In genomic region chr10:81326858-81327257, GRCm38 (mm10) we compare ENCODE assay signal across 10 mouse cellular contexts. TPM values are rescaled to one million over a fixed set of nuclear protein-coding genes. Genes with fewer than 3 reads are reported as not detected.
DNase-seq lines count a peak whose midpoint lies in the region; ATAC-seq and TF ChIP-seq lines count a peak whose summit lies in the region.
"Had no signal": no experiment of that assay in that cellular context is flagged by ENCODE, and none has a peak within 500 bp of the region (broad histone marks: within the 10 kb centered on the region; RNA-seq: fewer than 3 reads in every experiment).

No protein-coding gene starts in this region.

- TF ChIP-seq CTCF in left cerebral cortex, adult 2 months (IDR thresholded peaks at IDR 0.05) = no peak

- H3K27me3 ChIP-seq in heart, embryonic 14.5 days (ENCODE audit: control insufficient read depth, insufficient read depth, low read length) = no peaks in the 10 kb centered on the region
- peaks cover 9% of the 10 kb centered on the region for H3K27me3 ChIP-seq in neural tube, embryonic 15.5 days (replicated peaks)
- peaks cover 11% of the 10 kb centered on the region for H3K27me3 ChIP-seq in midbrain, embryonic 13.5 days

- H3K9ac ChIP-seq in heart, embryonic 14.5 days (ENCODE audit: low read length) = no peak overlapping the region
- H3K9ac ChIP-seq in neural tube, embryonic 15.5 days (replicated peaks) = no peak overlapping the region
- H3K9ac ChIP-seq in midbrain, embryonic 13.5 days (replicated peaks) = no peak overlapping the region

- ATAC-seq in heart, embryonic 14.5 days (ENCODE audit: insufficient number of reproducible peaks, insufficient read depth, low FRiP score, low read depth) = no peak
- ATAC-seq in neural tube, embryonic 15.5 days (ENCODE audit: low FRiP score) = no peak
- ATAC-seq in midbrain, embryonic 13.5 days = no peak

- no peak for DNase-seq in left cerebral cortex, adult 2 months (ENCODE audit: extremely low spot score in 1 of 2, low spot score in 2 of 2)
- no peak for DNase-seq in left cerebral cortex, adult 8-10 months (ENCODE audit: low spot score in 2 of 2)
- peak; percentile 76 for DNase-seq in kidney, postnatal 10 days
- no peak for DNase-seq in spleen, adult 12 weeks (ENCODE audit: low spot score)
- DNase-seq in cerebellum, postnatal 4 days (ENCODE audit: low spot score in 2 of 2) = no peak

- H3K9me3 ChIP-seq in heart, embryonic 14.5 days (ENCODE audit: control insufficient read depth, low read length) = no peaks in the 10 kb centered on the region
- H3K9me3 ChIP-seq in neural tube, embryonic 15.5 days (replicated peaks) = no peaks in the 10 kb centered on the region
- H3K9me3 ChIP-seq in midbrain, embryonic 13.5 days = no peaks in the 10 kb centered on the region
- H3K9me3 ChIP-seq: G1E had no signal

- H3K36me3 ChIP-seq in heart, embryonic 14.5 days (ENCODE audit: control insufficient read depth, insufficient read depth, low read length) = peaks cover 52% of the 10 kb centered on the region
- H3K36me3 ChIP-seq in neural tube, embryonic 15.5 days = peaks cover 54% of the 10 kb centered on the region
- H3K36me3 ChIP-seq in midbrain, embryonic 13.5 days = peaks cover 60% of the 10 kb centered on the region

- peak overlapping the region; percentile 70 for H3K27ac ChIP-seq in left cerebral cortex, adult 2 months
- H3K27ac ChIP-seq in heart, embryonic 14.5 days (replicated peaks in 1 of 2; ENCODE audit: control insufficient read depth in 1 of 2, insufficient read depth in 1 of 2, low read depth in 2 of 2, low read length in 2 of 2) = peak overlapping the region; percentile 42 to 45
- H3K27ac ChIP-seq in neural tube, embryonic 15.5 days (replicated peaks) = 0 out of 2 replicates have a peak overlapping the region, but pooled peaks have one; percentile 28
- H3K27ac ChIP-seq in midbrain, embryonic 13.5 days = no peak overlapping the region

- intact Hi-C loops in left cerebral cortex, adult 2 months (cut with DNase I) = no loop called here

- peaks cover 33 to 40% of the 10 kb centered on the region in 2 experiments for H3K4me1 ChIP-seq in heart, embryonic 14.5 days (ENCODE audit: control insufficient read depth in 2 of 2, insufficient read depth in 2 of 2, low read length in 2 of 2)
- peaks cover 12% of the 10 kb centered on the region for H3K4me1 ChIP-seq in neural tube, embryonic 15.5 days
- H3K4me1 ChIP-seq in midbrain, embryonic 13.5 days (replicated peaks) = peaks cover 7% of the 10 kb centered on the region

- WGBS in heart, embryonic 14.5 days = 51% methylated on average over 6 of the region's 6 CpGs
- WGBS in neural tube, embryonic 15.5 days = 82% methylated on average over 6 of the region's 6 CpGs
- WGBS in midbrain, embryonic 13.5 days = 89% methylated on average over 6 of the region's 6 CpGs

- H3K4me3 ChIP-seq in left cerebral cortex, adult 2 months = no peak overlapping the region
- no peak overlapping the region for H3K4me3 ChIP-seq in heart, embryonic 14.5 days (ENCODE audit: control insufficient read depth in 1 of 2, insufficient read depth in 1 of 2, low read depth in 1 of 2, low read length in 2 of 2)
- H3K4me3 ChIP-seq in neural tube, embryonic 15.5 days (replicated peaks) = no peak overlapping the region
- no peak overlapping the region for H3K4me3 ChIP-seq in midbrain, embryonic 13.5 days (replicated peaks)

- no peak overlapping the region; the same call in 1 of the 2 replicates for H3K4me2 ChIP-seq in heart, embryonic 14.5 days (ENCODE audit: low read length)
- no peak overlapping the region for H3K4me2 ChIP-seq in neural tube, embryonic 15.5 days
- no peak overlapping the region for H3K4me2 ChIP-seq in midbrain, embryonic 13.5 days (replicated peaks)

RNA-seq across cellular contexts. Expression of gene Tbxa2r, which starts 1.7 kb away (rescaled TPM):
- under 1 TPM; 0.70 to 0.82 TPM for total RNA-seq in left cerebral cortex, adult 2 months (2021)
- 1 to 10 TPM in 2 of 4 experiments, under 1 TPM in 2; 0.63 to 1.3 (median 0.93) TPM for total RNA-seq in left cerebral cortex, adult 8-10 months (2022)
- 9.5 and 11.3 TPM in 2 replicates for polyA plus RNA-seq in heart, embryonic 14.5 days (2014; fragmentation: Nextera tagmentation; extraction: Ambion mirVana)
- 5.5 and 11.4 TPM in 2 replicates for polyA plus RNA-seq in neural tube, embryonic 15.5 days (2015; fragmentation: Nextera tagmentation; extraction: Ambion mirVana)
- polyA plus RNA-seq in midbrain, embryonic 13.5 days (2015; fragmentation: Nextera tagmentation; extraction: Ambion mirVana) = 4.7 and 4.9 TPM in 2 replicates
- total RNA-seq: G1E had no signal
- polyA plus RNA-seq: G1E had no signal

RNA-seq across cellular contexts. Expression of gene Cactin, which starts 6.0 kb away (rescaled TPM):
- 10 to 100 TPM; 31.3 to 31.8 TPM for total RNA-seq in left cerebral cortex, adult 2 months (2021)
- total RNA-seq in left cerebral cortex, adult 8-10 months (2022) = 10 to 100 TPM; 27.7 to 30.9 (median 29.2) TPM
- 16.6 and 16.9 TPM in 2 replicates for polyA plus RNA-seq in heart, embryonic 14.5 days (2014; fragmentation: Nextera tagmentation; extraction: Ambion mirVana)
- 27.8 and 34.0 TPM in 2 replicates for polyA plus RNA-seq in neural tube, embryonic 15.5 days (2015; fragmentation: Nextera tagmentation; extraction: Ambion mirVana)
- polyA plus RNA-seq in midbrain, embryonic 13.5 days (2015; fragmentation: Nextera tagmentation; extraction: Ambion mirVana) = 35.5 and 35.8 TPM in 2 replicates

RNA-seq across cellular contexts. Expression of gene Gipc3, which starts 16.2 kb away (rescaled TPM):
- total RNA-seq in left cerebral cortex, adult 2 months (2021) = 1 to 10 TPM; 1.7 to 2.1 TPM
- 1 to 10 TPM; 2.0 to 2.3 (median 2.2) TPM for total RNA-seq in left cerebral cortex, adult 8-10 months (2022)
- 0.11 TPM in 1 of 2 replicates, not detected in the other for polyA plus RNA-seq in heart, embryonic 14.5 days (2014; fragmentation: Nextera tagmentation; extraction: Ambion mirVana)
- polyA plus RNA-seq in neural tube, embryonic 15.5 days (2015; fragmentation: Nextera tagmentation; extraction: Ambion mirVana) = not detected in 2 replicates
- not detected in 2 replicates for polyA plus RNA-seq in midbrain, embryonic 13.5 days (2015; fragmentation: Nextera tagmentation; extraction: Ambion mirVana)
- polyA plus RNA-seq: embryonic facial prominence, embryonic 11.5 days; G1E had no signal

RNA-seq across cellular contexts. Expression of gene Hmg20b, which starts 23.4 kb away (rescaled TPM):
- total RNA-seq in left cerebral cortex, adult 2 months (2021) = 10 to 100 TPM; 27.3 to 29.5 TPM
- 10 to 100 TPM; 20.2 to 31.9 (median 27.2) TPM for total RNA-seq in left cerebral cortex, adult 8-10 months (2022)
- polyA plus RNA-seq in heart, embryonic 14.5 days (2014; fragmentation: Nextera tagmentation; extraction: Ambion mirVana) = 94.2 and 97.0 TPM in 2 replicates
- 31.0 and 48.9 TPM in 2 replicates for polyA plus RNA-seq in neural tube, embryonic 15.5 days (2015; fragmentation: Nextera tagmentation; extraction: Ambion mirVana)
- 46.5 and 49.8 TPM in 2 replicates for polyA plus RNA-seq in midbrain, embryonic 13.5 days (2015; fragmentation: Nextera tagmentation; extraction: Ambion mirVana)

RNA-seq across cellular contexts. Expression of gene Mfsd12, which starts 30.4 kb away (rescaled TPM):
- 10 to 100 TPM; 38.2 to 40.2 TPM for total RNA-seq in left cerebral cortex, adult 2 months (2021)
- total RNA-seq in left cerebral cortex, adult 8-10 months (2022) = 10 to 100 TPM; 36.8 to 42.2 (median 37.9) TPM
- polyA plus RNA-seq in heart, embryonic 14.5 days (2014; fragmentation: Nextera tagmentation; extraction: Ambion mirVana) = 3.7 and 6.5 TPM in 2 replicates
- polyA plus RNA-seq in neural tube, embryonic 15.5 days (2015; fragmentation: Nextera tagmentation; extraction: Ambion mirVana) = 22.9 and 29.4 TPM in 2 replicates
- 8.8 and 10.1 TPM in 2 replicates for polyA plus RNA-seq in midbrain, embryonic 13.5 days (2015; fragmentation: Nextera tagmentation; extraction: Ambion mirVana)
